Mouse (Mus musculus) neural tube, embryonic 12.5 days (tissue): Measurements from ENCODE around the gene Uspl1. TPM values are rescaled to one million over a fixed set of nuclear protein-coding genes. Genes with fewer than 3 reads are reported as not detected.

Experiments
- microRNA-seq: library from miRNA; unstranded; fragments of <30 nt; microRNA quantifications from one replicate; pipeline ENCODE4, GENCODE M21; 2017
- polyA plus RNA-seq: library from polyadenylated mRNA; unstranded; fragments of >200 nt; fragmentation: Nextera tagmentation; extraction: Ambion mirVana; gene quantifications from 2 replicates; pipeline ENCODE4 v1.2.1, GENCODE M21; 2016

Uspl1 gene
- polyA plus RNA-seq, 1 experiment from 2014 or later: 72.0 TPM

Small RNA genes lying within 50 kb of the gene (microRNA-seq; reads per million reads assigned to microRNA genes)
- not detected for gene Gm24105

Other genes with a start within 250 kb of the Uspl1 start
- gene Gm42791, start 189.2 kb upstream of the Uspl1 start, polyA plus RNA-seq: 2.6 and 3.6 TPM in 2 replicates
- 1,312 and 1,341 TPM in 2 replicates for gene Hmgb1, start 139 bp downstream of the Uspl1 start, polyA plus RNA-seq
- 6.5 and 8.0 TPM in 2 replicates for gene Alox5ap, start 80.4 kb downstream of the Uspl1 start, polyA plus RNA-seq
- gene Medag, start 227.4 kb downstream of the Uspl1 start, polyA plus RNA-seq: 0.51 and 0.74 TPM in 2 replicates